Mouse (Mus musculus): ENCODE results near the gene Vmn1r208.
"Not testable (repeated sequence)": the region's sequence is repeated elsewhere in the genome, so short reads cannot be mapped to it uniquely, and the experiment has no call there.

GRCm38 (mm10) chr13:22784159-22784558, 7.0 kb upstream of the Vmn1r208 start:
- TF ChIP-seq CTCF (IDR thresholded peaks at IDR 0.05 in 2 of 3, conservative IDR thresholded peaks at IDR 0.05 in 1 of 3; ENCODE audit: control insufficient read depth in 1 of 3, insufficient read depth in 1 of 3, low read depth in 2 of 3, low read length in 3 of 3, poor library complexity in 1 of 3, severe bottlenecking in 1 of 3); CHD1 (IDR thresholded peaks at IDR 0.05; ENCODE audit: low read depth, low read length); MAFK (IDR thresholded peaks at IDR 0.05; ENCODE audit: borderline replicate concordance, low read depth, low read length); EP300 (IDR thresholded peaks at IDR 0.05; ENCODE audit: low read depth in 1 of 2, low read length in 2 of 2); USF1 (IDR thresholded peaks at IDR 0.05; ENCODE audit: low read depth, low read length); HCFC1 (IDR thresholded peaks at IDR 0.05; ENCODE audit: low read depth, low read length); ZC3H11A (IDR thresholded peaks at IDR 0.05; ENCODE audit: low read depth, low read length); MYC (IDR thresholded peaks at IDR 0.05; ENCODE audit: low read depth, low read length); USF2 (IDR thresholded peaks at IDR 0.05; ENCODE audit: borderline replicate concordance in 1 of 2, insufficient read depth in 1 of 2, low read depth in 1 of 2, low read length in 2 of 2); SMC3 (IDR thresholded peaks at IDR 0.05; ENCODE audit: low read depth, low read length); POLR2A (IDR thresholded peaks at IDR 0.05; ENCODE audit: control insufficient read depth in 1 of 2, insufficient read depth in 1 of 2, low read depth in 1 of 2, low read length in 2 of 2, poor library complexity in 1 of 2); ZMIZ1 (IDR thresholded peaks at IDR 0.05; ENCODE audit: low read depth, low read length): not testable (repeated sequence)

Measured in MEL (cell line).